Mouse (Mus musculus) MEL (cell line): ENCODE results near the gene Zbtb24.

Source experiments
- EP300 ChIP-seq, 2 experiments: IDR thresholded peaks; 2 replicates each; pipeline ENCODE4 v1.6.1; 2011; ENCODE audit warnings: improper control_type of control experiment in 2 of 2, low read length in 2 of 2, low read depth in 1 of 2, mild to moderate bottlenecking in 1 of 2
- POLR2A ChIP-seq, 2 experiments: IDR thresholded peaks; 2 replicates each; pipeline ENCODE4 v1.6.1; 2011 to 2012; ENCODE audit warnings: low read length in 2 of 2, mild to moderate bottlenecking in 2 of 2, control low read depth in 1 of 2, improper control_type of control experiment in 1 of 2, low read depth in 1 of 2, moderate library complexity in 1 of 2; ENCODE audit not compliant: control insufficient read depth in 1 of 2, insufficient read depth in 1 of 2, poor library complexity in 1 of 2
- RAD21 ChIP-seq: IDR thresholded peaks from 2 replicates; pipeline ENCODE4 v1.6.1; 2011; ENCODE audit warnings: mild to moderate bottlenecking, low read depth, low read length, improper control_type of control experiment
- SIN3A ChIP-seq: IDR thresholded peaks from 2 replicates; pipeline ENCODE4 v1.6.1; 2012; ENCODE audit warnings: low read length, improper control_type of control experiment, inconsistent platforms
- USF1 ChIP-seq: IDR thresholded peaks from 2 replicates; pipeline ENCODE4 v1.6.1; 2014; ENCODE audit warnings: low read depth, mild to moderate bottlenecking, inconsistent platforms, low read length, improper control_type of control experiment, moderate library complexity

DNA sequence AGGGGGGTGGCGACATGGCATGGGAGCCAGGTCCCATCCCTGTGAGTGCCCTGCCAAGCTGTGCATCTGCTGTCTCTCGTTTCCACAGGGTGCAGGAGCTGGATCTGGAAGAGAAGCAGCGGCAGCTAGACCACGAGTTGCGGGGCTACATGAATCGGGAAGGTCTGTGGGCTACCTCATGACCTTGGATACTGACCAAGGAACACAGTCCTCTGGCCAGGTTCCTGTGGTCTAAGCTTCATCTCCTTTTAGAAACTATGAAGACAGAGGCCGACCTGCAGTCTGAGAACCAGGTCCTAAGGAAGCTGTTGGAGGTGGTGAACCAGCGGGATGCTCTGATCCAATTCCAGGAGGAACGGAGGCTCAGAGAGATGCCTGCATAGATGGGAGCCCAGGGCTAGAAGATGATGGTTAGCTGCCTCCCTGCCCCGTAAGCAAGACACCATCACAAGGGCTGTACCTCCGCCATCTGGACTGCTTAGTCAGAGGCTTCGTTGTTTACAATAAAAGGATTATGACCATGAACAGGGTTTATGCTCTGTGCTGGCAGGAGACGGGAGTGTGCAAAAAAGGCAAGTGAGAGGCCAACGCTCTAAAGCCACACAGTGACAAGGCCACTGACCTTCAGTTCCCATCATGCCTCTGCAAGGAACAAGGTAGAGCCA lies 36.5 kb downstream of the Zbtb24 start:
- no peak for TF ChIP-seq RAD21
- no peak for TF ChIP-seq EP300 (IDR thresholded peaks at IDR 0.05; ENCODE audit: low read depth in 1 of 2, low read length in 2 of 2)
- TF ChIP-seq SIN3A, result no peak
- no peak for TF ChIP-seq USF1
- TF ChIP-seq POLR2A (IDR thresholded peaks at IDR 0.05; ENCODE audit: control insufficient read depth in 1 of 2, insufficient read depth in 1 of 2, low read depth in 1 of 2, low read length in 2 of 2, poor library complexity in 1 of 2), result no peak
